Mouse (Mus musculus) kidney, embryonic 16.5 days (tissue): ENCODE measurements around the gene Lrp4. TPM values are rescaled to one million over a fixed set of nuclear protein-coding genes. Genes with fewer than 3 reads are reported as not detected.

Experiments
- ATAC-seq: fragments of 200-750 bp; cut with Nextera tagmentation; 2 replicates; pipeline ENCODE4 v1.8.0; 2017; ENCODE audit warnings: moderate TSS enrichment; ENCODE audit not compliant: low FRiP score, low TSS enrichment
- H3K27ac ChIP-seq: fragments of 300-500 bp; sonication (generic); 2 replicates; pipeline ENCODE4 v1.5.1; 2014; ENCODE audit warnings: low read length
- H3K27me3 ChIP-seq: fragments of 300-500 bp; sonication (generic); 2 replicates; pipeline ENCODE4 v1.6.1; 2014; ENCODE audit warnings: low read length, control low read depth, mixed read lengths; ENCODE audit not compliant: insufficient read depth
- H3K36me3 ChIP-seq: fragments of 300-500 bp; sonication (generic); 2 replicates; pipeline ENCODE4 v1.6.1; 2014; ENCODE audit warnings: low read length, control low read depth, mixed read lengths; ENCODE audit not compliant: insufficient read depth
- H3K4me1 ChIP-seq: fragments of 300-500 bp; sonication (generic); 2 replicates; pipeline ENCODE4 v1.6.1; 2014; ENCODE audit warnings: low read length, control low read depth, mixed read lengths; ENCODE audit not compliant: insufficient read depth
- H3K4me2 ChIP-seq: fragments of 300-500 bp; sonication (generic); replicated peaks from 2 replicates; pipeline ENCODE4 v1.6.1; 2014; ENCODE audit warnings: low read depth, low read length
- H3K4me3 ChIP-seq: fragments of 300-500 bp; sonication (generic); 2 replicates; pipeline ENCODE4 v1.5.1; 2014; ENCODE audit warnings: mild to moderate bottlenecking, low read length
- H3K9ac ChIP-seq: fragments of 300-500 bp; sonication (generic); replicated peaks from 2 replicates; pipeline ENCODE4 v1.6.1; 2014; ENCODE audit warnings: low read length
- H3K9me3 ChIP-seq: fragments of 300-500 bp; sonication (generic); 2 replicates; pipeline ENCODE4 v1.6.1; 2016; ENCODE audit warnings: low read length, control low read depth
- WGBS: fragments of 180-500 bp; shearing (Covaris S2); extraction: QIAGEN DNeasy Blood & Tissue Kit; methylation state at CpG from one replicate; pipeline ENCODE4 v1.1.7; 2014; 5-methylcytosine and 5-hydroxymethylcytosine counted together
- polyA plus RNA-seq: library from polyadenylated mRNA; unstranded; fragments of >200 nt; fragmentation: Nextera tagmentation; extraction: Ambion mirVana; gene quantifications from 2 replicates; pipeline ENCODE4 v1.2.1, GENCODE M21; 2015

Lrp4 gene
- polyA plus RNA-seq, 1 experiment from 2014 or later = 7.6 TPM

- Histone ChIP-seq H3K4me2 (no peak overlapping the region), H3K9ac (no peak overlapping the region), H3K27me3 (no peaks in the 10 kb centered on the region), H3K4me1 (peaks cover 13% of the 10 kb centered on the region; the same call in 1 of the 2 replicates), H3K36me3 (no peaks in the 10 kb centered on the region), H3K27ac (0 out of 2 replicates have a peak overlapping the region, but pooled peaks have one; percentile 1), H3K4me3 (no peak overlapping the region), H3K9me3 (no peaks in the 10 kb centered on the region)
- WGBS = 55% methylated on average over 6 of the region's 6 CpGs
- ATAC-seq = no peak
Measured at GRCm38 (mm10) chr2:91430600-91430919, 26.8 kb upstream of the Lrp4 start.

GRCm38 (mm10) chr2:91436713-91437112 lies 20.6 kb upstream of the Lrp4 start:
- no peak overlapping the region for H3K27ac ChIP-seq
- no peak overlapping the region for H3K4me2 ChIP-seq
- H3K27me3 ChIP-seq = no peaks in the 10 kb centered on the region
- no peak overlapping the region for H3K9ac ChIP-seq
- no peak for ATAC-seq
- 91% methylated on average over 8 of the region's 8 CpGs for WGBS
- no peak overlapping the region for H3K4me3 ChIP-seq
- H3K9me3 ChIP-seq = no peaks in the 10 kb centered on the region
- peaks cover 4% of the 10 kb centered on the region; the same call in 1 of the 2 replicates for H3K4me1 ChIP-seq
- no peaks in the 10 kb centered on the region for H3K36me3 ChIP-seq

GRCm38 (mm10) chr2:91437116-91437815 lies 20.0 kb upstream of the Lrp4 start:
- Histone ChIP-seq H3K9me3 (no peaks in the 10 kb centered on the region), H3K9ac (no peak overlapping the region), H3K4me3 (no peak overlapping the region), H3K4me1 (peaks cover 6% of the 10 kb centered on the region), H3K27me3 (no peaks in the 10 kb centered on the region), H3K4me2 (no peak overlapping the region), H3K27ac (no peak overlapping the region), H3K36me3 (no peaks in the 10 kb centered on the region)
- ATAC-seq = no peak
- 83% methylated on average over 5 of the region's 5 CpGs for WGBS

- 56% methylated on average over 10 of the region's 10 CpGs for WGBS
- Histone ChIP-seq H3K27ac (no peak overlapping the region), H3K4me2 (no peak overlapping the region), H3K4me3 (no peak overlapping the region), H3K36me3 (no peaks in the 10 kb centered on the region), H3K27me3 (no peaks in the 10 kb centered on the region), H3K9me3 (no peaks in the 10 kb centered on the region), H3K9ac (no peak overlapping the region), H3K4me1 (peaks cover 14% of the 10 kb centered on the region)
- ATAC-seq = no peak
Measured at GRCm38 (mm10) chr2:91439271-91439670, 18.0 kb upstream of the Lrp4 start.

- Histone ChIP-seq H3K27ac (no peak overlapping the region), H3K36me3 (no peaks in the 10 kb centered on the region), H3K9me3 (no peaks in the 10 kb centered on the region), H3K4me1 (peaks cover 14% of the 10 kb centered on the region), H3K9ac (no peak overlapping the region), H3K4me3 (no peak overlapping the region), H3K4me2 (no peak overlapping the region), H3K27me3 (no peaks in the 10 kb centered on the region)
- WGBS = 78% methylated on average over 1 of the region's 1 CpGs
- ATAC-seq = no peak
Measured at GRCm38 (mm10) chr2:91439876-91440275, 17.4 kb upstream of the Lrp4 start.

GRCm38 (mm10) chr2:91440686-91441085 lies 16.6 kb upstream of the Lrp4 start:
- no peak for ATAC-seq
- Histone ChIP-seq H3K27ac (no peak overlapping the region), H3K4me2 (no peak overlapping the region), H3K4me1 (peaks cover 14% of the 10 kb centered on the region), H3K36me3 (no peaks in the 10 kb centered on the region), H3K9ac (no peak overlapping the region), H3K4me3 (no peak overlapping the region), H3K27me3 (no peaks in the 10 kb centered on the region), H3K9me3 (no peaks in the 10 kb centered on the region)
- WGBS = 88% methylated on average over 5 of the region's 5 CpGs

GRCm38 (mm10) chr2:91441715-91442114 lies 15.6 kb upstream of the Lrp4 start:
- WGBS = 68% methylated on average over 2 of the region's 2 CpGs
- Histone ChIP-seq H3K9me3 (no peaks in the 10 kb centered on the region), H3K27me3 (no peaks in the 10 kb centered on the region), H3K36me3 (no peaks in the 10 kb centered on the region), H3K9ac (no peak overlapping the region), H3K4me1 (peaks cover 14% of the 10 kb centered on the region), H3K4me2 (no peak overlapping the region), H3K27ac (no peak overlapping the region), H3K4me3 (no peak overlapping the region)
- no peak for ATAC-seq

GRCm38 (mm10) chr2:91442241-91442640 lies 15.1 kb upstream of the Lrp4 start:
- no peak for ATAC-seq
- Histone ChIP-seq H3K27ac (no peak overlapping the region), H3K36me3 (no peaks in the 10 kb centered on the region), H3K27me3 (no peaks in the 10 kb centered on the region), H3K9me3 (0 out of 2 replicates have a peak, but pooled peaks cover under 1% of the 10 kb centered on the region), H3K4me1 (peaks cover 14% of the 10 kb centered on the region), H3K9ac (no peak overlapping the region), H3K4me3 (no peak overlapping the region), H3K4me2 (no peak overlapping the region)
- WGBS = 39% methylated on average over 1 of the region's 1 CpGs

- peak; percentile 93 for ATAC-seq
- H3K4me2 ChIP-seq = peak within 1 kb of the TSS; percentile 72
- no peak within 1 kb of the TSS for H3K27ac ChIP-seq
- WGBS = under 1% methylated on average over 19 of the region's 19 CpGs
- no peaks in the 10 kb centered on the region for H3K27me3 ChIP-seq
- peak within 1 kb of the TSS; percentile 55 for H3K4me3 ChIP-seq
- no peaks in the 10 kb centered on the region for H3K36me3 ChIP-seq
- peaks cover 12% of the 10 kb centered on the region for H3K4me1 ChIP-seq
- H3K9ac ChIP-seq = peak within 1 kb of the TSS; percentile 18
- H3K9me3 ChIP-seq = 0 out of 2 replicates have a peak, but pooled peaks cover 2% of the 10 kb centered on the region
Measured at GRCm38 (mm10) chr2:91444286-91444892, 12.9 kb upstream of the Lrp4 start, which contains the start of gene 1110051M20Rik. Gene 1110051M20Rik (minus strand): TSS chr2:91444704.

GRCm38 (mm10) chr2:91449662-91450061 lies 7.6 kb upstream of the Lrp4 start:
- ATAC-seq = no peak
- H3K9me3 ChIP-seq = 0 out of 2 replicates have a peak, but pooled peaks cover 2% of the 10 kb centered on the region
- H3K27me3 ChIP-seq = no peaks in the 10 kb centered on the region
- H3K4me2 ChIP-seq = no peak overlapping the region
- H3K9ac ChIP-seq = no peak overlapping the region
- peaks cover 16% of the 10 kb centered on the region; the same call in 1 of the 2 replicates for H3K4me1 ChIP-seq
- no peak overlapping the region for H3K27ac ChIP-seq
- WGBS = 53% methylated on average over 1 of the region's 1 CpGs
- no peak overlapping the region for H3K4me3 ChIP-seq
- H3K36me3 ChIP-seq = no peaks in the 10 kb centered on the region
